Mouse (Mus musculus): ENCODE data around the gene Rab35. TPM values are rescaled to one million over a fixed set of nuclear protein-coding genes. Genes with fewer than 3 reads are reported as not detected.

The Rab35 gene
- polyA plus RNA-seq, 1 experiment: 7.6 TPM

GRCm38 (mm10) chr5:115633060-115633459 is 1.4 kb downstream of the Rab35 start:
- Histone ChIP-seq H3K27me3 (ENCODE audit: control insufficient read depth) (no peaks in the 10 kb centered on the region), H3K36me3 (ENCODE audit: control insufficient read depth) (peaks cover 70% of the 10 kb centered on the region), H3K4me1 (ENCODE audit: control insufficient read depth) (peaks cover 81% of the 10 kb centered on the region), H3K9me3 (ENCODE audit: control insufficient read depth, low read length) (no peaks in the 10 kb centered on the region), H3K4me3 (replicated peaks) (peak overlapping the region; percentile 74)
- TF ChIP-seq TAL1 (IDR thresholded peaks at IDR 0.05; ENCODE audit: low read length) (no peak), GATA1 (IDR thresholded peaks at IDR 0.05; ENCODE audit: low read length) (no peak)

- Histone ChIP-seq H3K9me3 (ENCODE audit: control insufficient read depth, low read length) (no peaks in the 10 kb centered on the region), H3K4me3 (replicated peaks) (peak overlapping the region; percentile 74), H3K4me1 (ENCODE audit: control insufficient read depth) (peaks cover 77% of the 10 kb centered on the region), H3K36me3 (ENCODE audit: control insufficient read depth) (peaks cover 73% of the 10 kb centered on the region), H3K27me3 (ENCODE audit: control insufficient read depth) (no peaks in the 10 kb centered on the region)
- peak; percentile 82 for TF ChIP-seq GATA1 (IDR thresholded peaks at IDR 0.05; ENCODE audit: low read length)
- peak; percentile 66 for TF ChIP-seq TAL1 (IDR thresholded peaks at IDR 0.05; ENCODE audit: low read length)
Measured at GRCm38 (mm10) chr5:115634046-115634445, 2.3 kb downstream of the Rab35 start.

GRCm38 (mm10) chr5:115635536-115635935 is 3.8 kb downstream of the Rab35 start:
- H3K9me3 ChIP-seq (ENCODE audit: control insufficient read depth, low read length): no peaks in the 10 kb centered on the region
- peaks cover 77% of the 10 kb centered on the region for H3K36me3 ChIP-seq (ENCODE audit: control insufficient read depth)
- no peak overlapping the region for H3K4me3 ChIP-seq (replicated peaks)
- H3K4me1 ChIP-seq (ENCODE audit: control insufficient read depth): peaks cover 75% of the 10 kb centered on the region
- no peak for TF ChIP-seq TAL1 (IDR thresholded peaks at IDR 0.05; ENCODE audit: low read length)
- no peak for TF ChIP-seq GATA1 (IDR thresholded peaks at IDR 0.05; ENCODE audit: low read length)
- H3K27me3 ChIP-seq (ENCODE audit: control insufficient read depth): no peaks in the 10 kb centered on the region

- Histone ChIP-seq H3K9me3 (ENCODE audit: control insufficient read depth, low read length) (no peaks in the 10 kb centered on the region), H3K4me3 (replicated peaks) (no peak overlapping the region), H3K4me1 (ENCODE audit: control insufficient read depth) (peaks cover 15% of the 10 kb centered on the region), H3K36me3 (ENCODE audit: control insufficient read depth) (peaks cover 99% of the 10 kb centered on the region), H3K27me3 (ENCODE audit: control insufficient read depth) (no peaks in the 10 kb centered on the region)
- TF ChIP-seq TAL1 (IDR thresholded peaks at IDR 0.05; ENCODE audit: low read length) (no peak), GATA1 (IDR thresholded peaks at IDR 0.05; ENCODE audit: low read length) (no peak)
Measured at GRCm38 (mm10) chr5:115644192-115644591, 12.5 kb downstream of the Rab35 start.

GRCm38 (mm10) chr5:115648876-115649275 is 17.2 kb downstream of the Rab35 start:
- H3K9me3 ChIP-seq (ENCODE audit: control insufficient read depth, low read length): no peaks in the 10 kb centered on the region
- no peak for TF ChIP-seq TAL1 (IDR thresholded peaks at IDR 0.05; ENCODE audit: low read length)
- H3K4me1 ChIP-seq (ENCODE audit: control insufficient read depth): peaks cover 29% of the 10 kb centered on the region
- no peak overlapping the region for H3K4me3 ChIP-seq (replicated peaks)
- H3K27me3 ChIP-seq (ENCODE audit: control insufficient read depth): no peaks in the 10 kb centered on the region
- peaks cover 52% of the 10 kb centered on the region for H3K36me3 ChIP-seq (ENCODE audit: control insufficient read depth)

- no peaks in the 10 kb centered on the region for H3K9me3 ChIP-seq (ENCODE audit: control insufficient read depth, low read length)
- H3K4me3 ChIP-seq (replicated peaks): no peak overlapping the region
- H3K36me3 ChIP-seq (ENCODE audit: control insufficient read depth): peaks cover 44% of the 10 kb centered on the region
- H3K4me1 ChIP-seq (ENCODE audit: control insufficient read depth): peaks cover 31% of the 10 kb centered on the region
- TF ChIP-seq TAL1 (IDR thresholded peaks at IDR 0.05; ENCODE audit: low read length) (no peak), GATA1 (IDR thresholded peaks at IDR 0.05; ENCODE audit: low read length) (no peak)
- no peaks in the 10 kb centered on the region for H3K27me3 ChIP-seq (ENCODE audit: control insufficient read depth)
Measured at GRCm38 (mm10) chr5:115649699-115650098, 18.0 kb downstream of the Rab35 start.

GRCm38 (mm10) chr5:115650885-115651284 is 19.2 kb downstream of the Rab35 start:
- H3K9me3 ChIP-seq (ENCODE audit: control insufficient read depth, low read length): no peaks in the 10 kb centered on the region
- peaks cover 2% of the 10 kb centered on the region for H3K27me3 ChIP-seq (ENCODE audit: control insufficient read depth)
- peaks cover 31% of the 10 kb centered on the region for H3K4me1 ChIP-seq (ENCODE audit: control insufficient read depth)
- no peak for TF ChIP-seq TAL1 (IDR thresholded peaks at IDR 0.05; ENCODE audit: low read length)
- no peak for TF ChIP-seq GATA1 (IDR thresholded peaks at IDR 0.05; ENCODE audit: low read length)
- no peak overlapping the region for H3K4me3 ChIP-seq (replicated peaks)
- peaks cover 32% of the 10 kb centered on the region for H3K36me3 ChIP-seq (ENCODE audit: control insufficient read depth)

- Histone ChIP-seq H3K9me3 (ENCODE audit: control insufficient read depth, low read length) (no peaks in the 10 kb centered on the region), H3K4me1 (ENCODE audit: control insufficient read depth) (peaks cover 31% of the 10 kb centered on the region), H3K27me3 (ENCODE audit: control insufficient read depth) (peaks cover 7% of the 10 kb centered on the region), H3K36me3 (ENCODE audit: control insufficient read depth) (peaks cover 23% of the 10 kb centered on the region), H3K4me3 (replicated peaks) (no peak overlapping the region)
- TF ChIP-seq GATA1 (IDR thresholded peaks at IDR 0.05; ENCODE audit: low read length): no peak
- no peak for TF ChIP-seq TAL1 (IDR thresholded peaks at IDR 0.05; ENCODE audit: low read length)
Measured at GRCm38 (mm10) chr5:115651821-115652220, 20.1 kb downstream of the Rab35 start.

- Histone ChIP-seq H3K4me1 (ENCODE audit: control insufficient read depth) (peaks cover 31% of the 10 kb centered on the region), H3K9me3 (ENCODE audit: control insufficient read depth, low read length) (no peaks in the 10 kb centered on the region), H3K36me3 (ENCODE audit: control insufficient read depth) (peaks cover 13% of the 10 kb centered on the region), H3K4me3 (replicated peaks) (peak overlapping the region; percentile 62), H3K27me3 (ENCODE audit: control insufficient read depth) (peaks cover 7% of the 10 kb centered on the region)
- TF ChIP-seq TAL1 (IDR thresholded peaks at IDR 0.05; ENCODE audit: low read length): no peak
- no peak for TF ChIP-seq GATA1 (IDR thresholded peaks at IDR 0.05; ENCODE audit: low read length)
Measured at GRCm38 (mm10) chr5:115652681-115653575, 21.2 kb downstream of the Rab35 start.

Data from erythroblast, embryonic 14.5 days (primary cell).